Mouse (Mus musculus): Measurements from ENCODE around the gene Rbbp5. TPM values are rescaled to one million over a fixed set of nuclear protein-coding genes. Genes with fewer than 3 reads are reported as not detected.
"Not testable (repeated sequence)": the region's sequence is repeated elsewhere in the genome, so short reads cannot be mapped to it uniquely, and the experiment has no call there.

The Rbbp5 gene
- polyA plus RNA-seq, 1 experiment = 37.4 TPM

GRCm38 (mm10) chr1:132449742-132450141 is 27.4 kb upstream of the Rbbp5 start:
- no peak for TF ChIP-seq POLR2A (IDR thresholded peaks at IDR 0.05; ENCODE audit: low read depth, low read length)
- no peak for TF ChIP-seq CTCF (IDR thresholded peaks at IDR 0.05; ENCODE audit: borderline replicate concordance, insufficient read depth, low read length)
- Histone ChIP-seq H3K27ac (ENCODE audit: insufficient read depth, low read length) (no peak overlapping the region), H3K4me1 (ENCODE audit: control insufficient read depth, insufficient read depth, low read length) (no peaks in the 10 kb centered on the region), H3K4me3 (ENCODE audit: insufficient read depth, low read length) (no peak overlapping the region)

- Histone ChIP-seq H3K4me3 (ENCODE audit: insufficient read depth, low read length) (no peak overlapping the region), H3K4me1 (ENCODE audit: control insufficient read depth, insufficient read depth, low read length) (no peaks in the 10 kb centered on the region), H3K27ac (ENCODE audit: insufficient read depth, low read length) (no peak overlapping the region)
- TF ChIP-seq POLR2A (IDR thresholded peaks at IDR 0.05; ENCODE audit: low read depth, low read length) (no peak), CTCF (IDR thresholded peaks at IDR 0.05; ENCODE audit: borderline replicate concordance, insufficient read depth, low read length) (no peak)
These were observed 12.5 kb upstream of the Rbbp5 start for GRCm38 (mm10) chr1:132464651-132465050.

- TF ChIP-seq CTCF (IDR thresholded peaks at IDR 0.05; ENCODE audit: borderline replicate concordance, insufficient read depth, low read length) = no peak
- TF ChIP-seq POLR2A (IDR thresholded peaks at IDR 0.05; ENCODE audit: low read depth, low read length) = no peak
- H3K4me3 ChIP-seq (ENCODE audit: insufficient read depth, low read length) = no peak overlapping the region
- no peak overlapping the region for H3K27ac ChIP-seq (ENCODE audit: insufficient read depth, low read length)
- no peaks in the 10 kb centered on the region for H3K4me1 ChIP-seq (ENCODE audit: control insufficient read depth, insufficient read depth, low read length)
These were observed 8.2 kb upstream of the Rbbp5 start for GRCm38 (mm10) chr1:132468926-132469325.

- H3K4me1 ChIP-seq (ENCODE audit: control insufficient read depth, insufficient read depth, low read length) = no peaks in the 10 kb centered on the region
- no peak overlapping the region for H3K27ac ChIP-seq (ENCODE audit: insufficient read depth, low read length)
- H3K4me3 ChIP-seq (ENCODE audit: insufficient read depth, low read length) = no peak overlapping the region
- TF ChIP-seq POLR2A (IDR thresholded peaks at IDR 0.05; ENCODE audit: low read depth, low read length) (no peak), CTCF (IDR thresholded peaks at IDR 0.05; ENCODE audit: borderline replicate concordance, insufficient read depth, low read length) (no peak)
These were observed 7.6 kb upstream of the Rbbp5 start for GRCm38 (mm10) chr1:132469519-132469918.

- not testable (repeated sequence) for H3K27ac ChIP-seq (ENCODE audit: insufficient read depth, low read length); H3K4me1 ChIP-seq (ENCODE audit: control insufficient read depth, insufficient read depth, low read length); H3K4me3 ChIP-seq (ENCODE audit: insufficient read depth, low read length)
These were observed 7.1 kb upstream of the Rbbp5 start for GRCm38 (mm10) chr1:132470031-132470430.

- Histone ChIP-seq H3K27ac (ENCODE audit: insufficient read depth, low read length) (no peak overlapping the region), H3K4me1 (ENCODE audit: control insufficient read depth, insufficient read depth, low read length) (no peaks in the 10 kb centered on the region), H3K4me3 (ENCODE audit: insufficient read depth, low read length) (no peak overlapping the region)
- TF ChIP-seq CTCF (IDR thresholded peaks at IDR 0.05; ENCODE audit: borderline replicate concordance, insufficient read depth, low read length) (no peak), POLR2A (IDR thresholded peaks at IDR 0.05; ENCODE audit: low read depth, low read length) (no peak)
These were observed 6.1 kb upstream of the Rbbp5 start for GRCm38 (mm10) chr1:132471032-132471431.

GRCm38 (mm10) chr1:132471499-132471898 is 5.7 kb upstream of the Rbbp5 start:
- H3K27ac ChIP-seq (ENCODE audit: insufficient read depth, low read length) = no peak overlapping the region
- TF ChIP-seq CTCF (IDR thresholded peaks at IDR 0.05; ENCODE audit: borderline replicate concordance, insufficient read depth, low read length) = no peak
- no peak for TF ChIP-seq POLR2A (IDR thresholded peaks at IDR 0.05; ENCODE audit: low read depth, low read length)
- no peaks in the 10 kb centered on the region for H3K4me1 ChIP-seq (ENCODE audit: control insufficient read depth, insufficient read depth, low read length)
- H3K4me3 ChIP-seq (ENCODE audit: insufficient read depth, low read length) = no peak overlapping the region

- no peaks in the 10 kb centered on the region for H3K4me1 ChIP-seq (ENCODE audit: control insufficient read depth, insufficient read depth, low read length)
- no peak overlapping the region for H3K4me3 ChIP-seq (ENCODE audit: insufficient read depth, low read length)
- no peak for TF ChIP-seq CTCF (IDR thresholded peaks at IDR 0.05; ENCODE audit: borderline replicate concordance, insufficient read depth, low read length)
- TF ChIP-seq POLR2A (IDR thresholded peaks at IDR 0.05; ENCODE audit: low read depth, low read length) = no peak
- H3K27ac ChIP-seq (ENCODE audit: insufficient read depth, low read length) = no peak overlapping the region
These were observed 4.6 kb upstream of the Rbbp5 start for GRCm38 (mm10) chr1:132472537-132472936.

GRCm38 (mm10) chr1:132474496-132474895 is 2.7 kb upstream of the Rbbp5 start:
- H3K4me1 ChIP-seq (ENCODE audit: control insufficient read depth, insufficient read depth, low read length) = no peaks in the 10 kb centered on the region
- no peak for TF ChIP-seq CTCF (IDR thresholded peaks at IDR 0.05; ENCODE audit: borderline replicate concordance, insufficient read depth, low read length)
- no peak for TF ChIP-seq POLR2A (IDR thresholded peaks at IDR 0.05; ENCODE audit: low read depth, low read length)
- H3K27ac ChIP-seq (ENCODE audit: insufficient read depth, low read length) = no peak overlapping the region
- no peak overlapping the region for H3K4me3 ChIP-seq (ENCODE audit: insufficient read depth, low read length)

- H3K4me3 ChIP-seq (ENCODE audit: insufficient read depth, low read length) = peak overlapping the region; percentile 82
- no peak overlapping the region for H3K27ac ChIP-seq (ENCODE audit: insufficient read depth, low read length)
- no peaks in the 10 kb centered on the region for H3K4me1 ChIP-seq (ENCODE audit: control insufficient read depth, insufficient read depth, low read length)
- no peak for TF ChIP-seq CTCF (IDR thresholded peaks at IDR 0.05; ENCODE audit: borderline replicate concordance, insufficient read depth, low read length)
- TF ChIP-seq POLR2A (IDR thresholded peaks at IDR 0.05; ENCODE audit: low read depth, low read length) = no peak
These were observed 614 bp upstream of the Rbbp5 start for GRCm38 (mm10) chr1:132476575-132476927.

GRCm38 (mm10) chr1:132479438-132479837 is 2.3 kb downstream of the Rbbp5 start:
- Histone ChIP-seq H3K4me1 (ENCODE audit: control insufficient read depth, insufficient read depth, low read length) (no peaks in the 10 kb centered on the region), H3K4me3 (ENCODE audit: insufficient read depth, low read length) (no peak overlapping the region), H3K27ac (ENCODE audit: insufficient read depth, low read length) (no peak overlapping the region)
- TF ChIP-seq CTCF (IDR thresholded peaks at IDR 0.05; ENCODE audit: borderline replicate concordance, insufficient read depth, low read length) (no peak), POLR2A (IDR thresholded peaks at IDR 0.05; ENCODE audit: low read depth, low read length) (no peak)
